Mouse (Mus musculus): ENCODE measurements around the gene Actl10.

Gene Actl10

DNA sequence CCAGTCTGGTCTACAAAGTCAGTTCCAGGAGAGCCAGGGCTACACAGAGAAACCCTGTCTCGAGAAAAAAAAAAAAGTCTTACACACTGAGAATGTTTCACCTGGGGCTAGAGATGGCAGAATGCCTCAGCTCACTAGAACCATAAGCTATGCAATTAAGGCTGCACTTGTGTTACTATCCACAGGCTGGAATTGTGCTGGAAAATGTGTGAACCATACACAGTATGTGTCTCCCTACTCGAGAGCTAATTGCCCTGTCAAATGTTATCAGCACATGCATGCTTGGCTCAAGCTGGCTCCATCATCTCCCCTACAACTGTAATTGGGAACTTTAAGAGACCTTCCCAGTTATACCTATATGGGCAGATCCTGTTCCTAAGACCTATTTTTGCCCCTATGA lies 639 bp upstream of the Actl10 start:
- no peak for DNase-seq (ENCODE audit: low spot score in 2 of 2)

DNA sequence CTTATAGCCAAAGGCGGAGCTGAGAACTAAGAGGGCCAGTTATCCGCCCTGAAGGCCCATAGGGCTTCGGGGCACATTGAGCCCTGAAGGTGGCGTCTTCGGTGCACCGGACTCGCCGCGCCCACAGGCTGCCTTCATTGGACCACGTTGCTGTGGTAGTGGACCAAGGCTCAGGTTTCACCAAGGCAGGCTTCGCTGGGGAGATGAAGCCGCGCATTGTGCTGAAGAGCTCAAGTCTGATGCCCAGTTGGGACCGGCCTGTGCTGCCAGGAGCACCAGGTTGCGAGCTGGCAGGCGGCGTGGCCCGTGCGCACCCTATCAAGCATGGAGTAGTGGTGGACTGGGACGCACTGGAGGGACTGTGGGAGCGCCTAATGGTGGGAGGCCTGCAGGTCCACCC lies 351 bp downstream of the Actl10 start:
- DNase-seq (ENCODE audit: low spot score in 2 of 2), result no peak

DNA sequence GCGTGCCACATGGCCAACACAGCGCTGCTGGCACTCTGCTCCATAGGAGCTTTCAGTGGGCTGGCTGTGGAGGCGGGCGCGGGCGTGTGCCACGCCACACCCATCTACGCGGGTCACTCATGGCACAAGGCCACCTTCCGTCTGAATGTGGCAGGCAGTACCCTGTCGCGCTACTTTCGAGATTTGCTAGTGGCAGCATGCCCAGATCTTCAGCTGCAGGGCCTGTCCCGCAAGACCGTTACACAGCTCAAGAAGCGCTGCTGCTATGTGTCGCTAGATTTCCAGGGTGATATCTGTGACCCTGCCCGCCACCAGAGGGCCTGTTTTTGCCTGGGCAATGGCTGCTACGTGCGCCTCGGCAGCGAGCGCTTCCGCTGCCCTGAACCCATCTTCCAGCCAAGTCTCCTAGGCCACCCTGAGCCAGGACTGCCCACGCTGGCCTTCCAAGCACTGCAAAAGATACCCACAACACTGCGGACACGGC lies 890 bp downstream of the Actl10 start:
- peak; percentile 52 to 63 for DNase-seq (ENCODE audit: low spot score in 2 of 2)

DNA sequence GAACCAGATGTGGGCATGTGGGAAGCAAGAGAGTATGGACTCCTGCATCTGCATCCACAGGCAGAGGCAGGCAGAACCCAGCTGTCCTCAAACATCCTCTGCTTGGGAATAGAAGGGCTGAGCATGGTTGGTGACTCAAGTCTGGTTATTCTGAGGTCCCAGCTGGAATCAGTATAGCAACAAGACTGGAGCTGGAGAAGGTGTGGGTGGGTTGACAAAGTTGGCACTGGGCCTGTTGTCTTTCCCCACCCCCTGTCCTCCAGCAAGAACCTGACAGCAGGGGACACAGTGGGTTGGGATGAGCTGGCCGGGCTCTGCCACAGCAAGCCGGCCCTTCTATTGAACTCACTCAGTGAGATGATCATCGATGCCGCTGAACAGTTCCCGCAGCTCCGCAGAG lies 3.7 kb downstream of the Actl10 start:
- DNase-seq (ENCODE audit: low spot score in 2 of 2), result no peak

DNA sequence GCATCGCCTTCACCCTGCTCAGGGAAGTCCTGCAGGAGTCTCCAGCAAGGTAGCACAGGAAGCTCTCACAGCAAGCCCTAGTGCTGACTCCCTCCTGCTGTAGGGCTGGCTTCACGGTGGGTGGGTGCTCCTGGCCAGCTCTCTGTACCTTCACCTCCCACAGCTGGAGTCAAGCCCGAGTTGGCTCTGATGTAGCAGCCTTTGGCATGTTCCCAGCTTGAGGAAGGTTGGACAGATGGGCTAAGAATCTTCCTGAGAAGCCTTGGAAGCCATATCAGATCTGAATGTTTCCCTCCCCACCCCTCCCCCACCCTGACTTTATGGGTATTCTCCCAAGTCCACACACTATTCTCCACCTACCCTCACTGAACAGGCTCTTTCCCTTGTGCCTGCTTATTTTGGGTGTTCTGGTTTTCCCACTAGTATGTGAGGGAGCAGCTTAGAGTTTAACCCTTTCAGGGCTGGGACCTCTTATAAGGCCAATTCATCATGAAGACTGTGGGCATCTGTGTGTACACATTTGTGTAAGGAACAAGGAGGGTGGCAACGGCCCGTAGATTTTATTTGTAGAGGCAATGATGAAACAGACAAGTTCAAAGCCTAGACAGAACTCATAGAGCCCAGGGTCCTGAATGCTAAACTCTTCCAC lies 5.7 kb downstream of the Actl10 start:
- DNase-seq (ENCODE audit: low spot score in 2 of 2), result no peak

DNA sequence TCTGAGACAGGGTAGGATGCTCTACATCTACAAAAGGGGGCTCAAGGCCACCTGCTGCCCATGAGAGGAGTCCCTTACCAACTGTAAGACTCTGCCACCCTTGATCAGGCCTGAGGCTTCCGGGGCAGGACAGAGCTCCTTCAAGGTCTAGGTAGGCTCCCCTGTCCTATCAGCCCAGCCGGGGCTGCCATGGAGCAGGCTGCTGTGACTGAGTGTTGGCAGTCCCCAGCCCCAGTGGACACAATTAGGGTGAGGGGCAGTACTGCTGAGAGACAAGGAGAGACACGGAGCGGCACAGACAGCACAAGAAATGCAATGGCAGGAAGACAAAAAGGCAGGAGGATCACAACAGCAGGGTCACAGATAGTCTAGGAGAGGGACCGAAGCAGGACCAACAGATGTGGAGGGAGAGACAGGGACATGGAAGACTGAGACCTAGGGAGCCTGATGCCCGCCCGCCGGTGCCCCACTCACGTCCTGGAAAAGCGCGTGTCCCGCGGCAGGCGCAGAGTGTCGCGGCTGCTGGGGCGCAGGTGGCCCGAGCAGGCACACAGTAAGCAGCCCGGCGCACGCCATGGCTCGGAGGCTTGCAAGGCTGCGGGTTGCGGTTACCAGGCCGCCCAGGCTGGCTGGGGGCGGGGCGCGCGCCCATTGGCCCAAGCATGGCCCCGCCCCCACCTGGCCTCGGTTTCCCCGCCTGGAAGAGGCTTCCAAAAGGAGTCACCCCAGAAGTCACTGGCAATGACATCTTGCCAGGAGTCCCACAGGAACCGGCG lies 6.9 kb downstream of the Actl10 start, which contains the start of gene Necab3:
TSS of gene Necab3 (minus strand) at position 627 of the 776 bp plus-strand sequence.
- peak in 1 of 2 experiments; percentile 35 for DNase-seq (ENCODE audit: low spot score in 2 of 2)

DNA sequence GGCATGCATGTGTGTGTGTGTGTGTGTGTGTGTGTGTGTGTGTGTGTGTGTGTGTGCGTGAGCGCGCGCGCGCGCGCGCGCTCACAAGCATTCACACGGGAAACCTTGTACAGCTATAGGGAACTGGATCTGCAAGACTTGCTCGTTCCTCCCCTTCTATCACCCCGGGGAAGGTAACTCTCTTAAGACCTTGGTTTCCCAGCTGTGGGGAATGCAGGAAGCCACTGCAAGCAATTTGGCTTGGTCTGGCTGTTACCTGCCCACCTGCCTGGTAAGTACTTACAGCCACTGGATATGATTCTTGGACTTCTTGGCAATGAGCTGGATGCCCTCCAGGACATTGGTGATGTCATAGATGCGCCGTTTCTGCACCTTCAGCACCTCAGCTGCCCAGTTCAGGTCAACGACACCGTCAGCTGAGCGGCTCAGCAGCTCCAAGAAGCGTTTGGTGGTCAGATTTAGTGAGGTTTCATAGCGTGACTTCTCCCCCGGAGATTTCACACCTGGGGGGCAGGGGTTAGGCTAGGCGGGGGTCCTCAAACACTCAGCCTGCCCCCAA lies 12.1 kb downstream of the Actl10 start:
- DNase-seq (ENCODE audit: low spot score in 2 of 2), result no peak

DNA sequence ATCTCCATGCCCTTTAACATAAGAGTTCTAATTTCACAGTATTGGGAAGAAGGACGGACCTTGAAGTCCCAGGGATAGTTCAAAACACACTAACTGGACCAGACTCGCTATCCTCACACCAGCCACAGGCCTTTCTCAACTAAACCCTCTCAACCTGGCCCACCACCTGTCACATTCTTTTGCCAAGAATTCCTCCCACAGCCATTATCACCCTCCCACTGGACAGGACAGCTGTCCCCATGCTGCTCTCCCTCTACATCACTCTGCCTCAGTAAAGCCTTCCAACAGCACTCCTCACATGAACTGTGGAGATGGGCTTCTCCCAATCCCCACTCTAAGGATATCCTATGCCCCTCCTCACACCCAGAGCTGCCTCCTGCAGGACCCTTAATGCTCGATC lies 14.0 kb downstream of the Actl10 start:
- no peak for DNase-seq (ENCODE audit: low spot score in 2 of 2)

DNA sequence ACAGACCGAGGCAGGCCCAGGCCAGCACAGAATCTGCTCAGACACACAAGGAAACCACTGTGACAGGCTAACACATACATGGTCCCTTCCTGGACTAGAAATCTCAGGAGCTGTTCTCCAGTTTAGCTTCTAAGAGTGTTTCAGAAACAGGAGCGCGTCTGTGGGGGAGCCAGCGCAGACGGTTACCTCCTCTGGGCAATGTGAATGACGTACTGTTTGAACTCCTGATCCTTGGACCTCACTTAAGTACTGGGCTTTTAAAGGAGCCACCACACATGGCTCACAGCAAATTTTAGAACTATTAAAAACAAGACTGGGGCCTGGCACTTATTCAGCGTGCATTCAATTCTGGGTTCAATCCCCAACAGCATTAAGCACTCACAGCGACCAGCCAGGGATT lies 15.1 kb downstream of the Actl10 start:
- DNase-seq (ENCODE audit: low spot score in 2 of 2), result no peak

DNA sequence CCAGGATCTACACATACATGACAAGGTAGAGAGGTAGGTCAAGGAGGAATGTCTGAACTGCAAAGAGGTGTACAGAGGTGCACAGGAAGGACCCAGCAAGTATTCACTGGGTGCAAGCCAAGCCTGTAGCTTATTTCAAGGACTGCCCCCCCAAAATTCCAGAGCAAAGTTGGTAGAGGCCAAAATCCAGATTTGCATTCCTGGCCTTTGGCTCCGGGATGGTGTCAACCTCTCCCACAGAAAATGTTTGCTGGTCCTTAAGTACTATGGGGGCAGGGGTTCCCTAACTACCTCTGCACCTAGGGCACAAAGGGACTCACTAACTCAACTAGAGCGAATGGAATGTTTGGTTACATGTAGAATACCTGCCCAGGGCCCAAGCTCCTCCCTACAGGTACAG lies 16.2 kb downstream of the Actl10 start:
- DNase-seq (ENCODE audit: low spot score in 2 of 2), result no peak

DNA sequence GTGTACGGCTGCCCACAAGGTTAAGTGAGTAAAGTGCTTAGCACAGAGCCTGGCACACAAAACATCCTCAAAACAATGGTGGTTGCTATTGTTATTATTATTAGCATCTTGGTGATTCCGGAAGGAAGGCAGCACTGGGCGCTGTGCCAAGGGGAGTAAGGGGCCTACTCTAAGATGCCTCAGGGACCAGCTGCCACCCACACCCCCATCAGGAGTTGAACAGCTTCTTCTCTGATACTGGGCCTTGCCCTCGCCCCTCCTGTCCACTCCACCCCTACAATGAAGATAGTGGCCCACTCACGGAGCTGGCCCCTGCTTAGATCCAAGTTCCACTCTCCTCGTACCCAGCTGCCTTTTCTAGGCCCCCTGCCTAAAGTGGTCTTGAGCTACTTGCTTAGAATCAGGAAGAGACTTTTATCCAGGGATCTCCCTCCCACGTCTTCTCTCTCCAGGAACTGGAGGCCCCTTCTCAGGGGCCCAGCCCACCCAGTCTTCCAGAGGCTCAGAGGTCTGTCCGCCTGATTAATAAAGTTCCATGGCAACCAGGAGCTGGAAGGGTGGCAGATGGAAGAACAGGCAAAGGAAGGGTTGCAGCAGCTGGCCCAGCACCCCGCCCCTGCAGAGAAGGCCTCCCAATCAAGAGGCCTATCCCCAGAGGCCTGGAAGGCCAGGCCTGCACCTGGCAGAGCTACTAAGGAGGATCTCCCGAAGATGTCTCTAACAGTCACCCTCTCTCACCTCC lies 16.9 kb downstream of the Actl10 start:
- no peak for DNase-seq (ENCODE audit: low spot score in 2 of 2)

DNA sequence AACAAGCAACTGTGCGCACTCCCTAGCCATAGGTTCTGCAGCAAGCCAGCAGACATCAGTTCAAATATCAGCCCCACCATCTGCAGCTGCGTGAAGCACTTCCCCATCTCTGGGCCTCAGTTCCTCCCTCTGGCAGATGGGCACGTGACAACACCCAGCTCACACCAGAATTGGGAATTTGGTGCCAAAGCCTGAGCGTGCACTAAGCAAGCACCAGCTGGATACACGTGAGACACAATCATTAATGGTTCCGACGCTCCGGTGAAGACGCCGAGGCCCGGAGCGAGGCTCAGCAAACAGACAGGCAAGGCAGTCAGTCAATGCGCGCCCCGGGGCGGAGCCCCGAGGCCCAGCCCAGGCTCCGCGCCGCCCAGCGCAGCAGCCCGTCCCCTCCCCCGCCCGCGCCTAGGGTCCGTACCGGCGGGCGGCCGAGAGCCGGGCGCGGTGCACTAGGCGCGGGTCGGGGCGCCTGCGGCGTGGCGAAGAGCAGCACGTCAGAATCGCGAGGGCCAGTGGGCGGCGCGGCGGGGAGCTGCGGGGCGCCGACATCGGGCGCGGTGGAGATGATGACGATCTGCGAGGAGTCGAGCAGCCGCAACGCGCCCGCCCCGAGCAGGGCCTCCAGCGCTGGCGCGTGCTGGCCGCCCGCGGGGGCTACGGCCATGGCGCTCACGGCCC lies 17.6 kb downstream of the Actl10 start:
- peak; percentile 51 to 60 for DNase-seq (ENCODE audit: low spot score in 2 of 2)

DNA sequence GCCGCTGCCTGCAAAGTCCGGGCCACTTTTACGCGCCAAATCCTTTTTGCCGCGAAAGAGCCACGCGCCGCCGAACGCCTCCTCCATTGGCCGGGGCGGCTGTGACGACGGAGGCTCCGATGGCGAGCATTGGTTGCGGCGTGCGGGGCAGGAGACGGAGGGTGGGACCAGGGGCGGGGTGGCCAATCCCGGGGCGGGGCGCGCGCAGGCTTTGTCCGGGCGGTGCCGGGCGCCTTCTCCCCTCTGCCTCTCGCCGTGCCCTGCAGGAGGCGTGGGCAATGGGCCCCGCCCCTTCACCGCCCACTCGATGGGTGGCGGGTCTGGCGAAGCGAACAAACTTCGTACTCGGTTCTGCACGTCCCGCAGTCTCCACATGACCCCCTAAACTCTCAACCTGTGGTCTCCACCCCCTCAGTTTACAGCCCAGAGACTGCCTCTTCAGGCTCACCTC lies 18.3 kb downstream of the Actl10 start, which contains the start of gene E2f1:
TSS of gene E2f1 (minus strand) at position 57 of the 451 bp plus-strand sequence.
- DNase-seq (ENCODE audit: low spot score in 2 of 2), result peak; percentile 93 to 94

DNA sequence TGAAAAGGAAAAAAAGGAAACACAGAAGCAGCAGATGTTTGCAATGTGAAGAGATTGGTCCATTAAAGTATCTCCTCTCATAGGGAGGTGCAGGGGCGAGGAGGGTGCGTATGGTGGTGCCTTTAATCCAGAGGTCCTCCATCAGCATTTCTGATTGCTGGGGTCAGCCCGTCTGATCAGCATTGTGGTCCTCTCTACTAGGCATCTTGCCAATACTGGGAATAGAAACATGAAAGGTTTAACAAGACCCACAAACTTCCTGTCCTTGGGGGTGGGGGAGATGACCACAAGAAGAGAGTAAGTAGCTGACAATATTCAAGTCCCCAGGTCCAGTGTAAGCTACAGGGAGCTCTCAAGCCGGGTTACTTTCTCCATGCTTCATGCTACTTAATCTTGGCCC lies 19.1 kb downstream of the Actl10 start:
- no peak for DNase-seq (ENCODE audit: low spot score in 2 of 2)

DNA sequence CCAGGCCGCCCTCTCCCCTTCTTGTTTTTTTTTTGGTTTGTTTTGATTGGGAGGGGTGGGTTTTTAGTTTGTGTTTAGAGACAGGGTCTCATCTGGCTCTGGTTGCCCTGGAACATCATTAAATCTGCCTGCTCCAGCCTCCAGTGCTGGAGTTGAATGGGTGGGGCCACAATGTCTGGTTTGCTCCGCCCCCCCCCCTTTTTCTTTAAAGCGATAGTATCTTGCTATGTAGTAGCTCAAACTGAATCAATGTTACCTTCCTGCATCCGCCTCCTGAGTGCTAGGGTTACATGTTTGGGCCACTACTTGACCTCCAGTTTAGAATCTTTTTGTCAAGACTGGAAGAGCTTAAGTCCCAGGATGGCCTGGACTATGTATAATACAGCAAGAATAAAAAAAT lies 19.7 kb downstream of the Actl10 start:
- DNase-seq (ENCODE audit: low spot score in 2 of 2), result no peak

DNA sequence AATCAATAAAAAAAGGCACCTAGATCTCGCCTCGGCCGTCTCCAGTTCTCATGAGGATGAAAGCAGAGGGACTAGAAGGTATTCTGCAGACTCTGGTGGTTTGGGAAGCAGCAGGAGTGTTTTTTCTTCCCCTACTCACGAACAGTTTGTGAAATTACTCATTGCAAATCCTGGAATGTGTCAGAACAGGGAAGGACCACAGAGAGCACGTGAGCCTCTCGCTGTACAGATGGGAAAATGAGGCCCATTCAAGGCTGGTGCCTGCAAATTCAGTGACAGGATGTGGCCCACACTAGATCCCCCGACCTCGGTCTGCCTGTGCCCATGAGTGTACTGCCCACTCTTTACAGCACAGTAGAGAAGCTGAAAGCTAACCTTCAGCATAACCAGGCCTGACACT lies 20.4 kb downstream of the Actl10 start:
- no peak for DNase-seq (ENCODE audit: low spot score in 2 of 2)

DNA sequence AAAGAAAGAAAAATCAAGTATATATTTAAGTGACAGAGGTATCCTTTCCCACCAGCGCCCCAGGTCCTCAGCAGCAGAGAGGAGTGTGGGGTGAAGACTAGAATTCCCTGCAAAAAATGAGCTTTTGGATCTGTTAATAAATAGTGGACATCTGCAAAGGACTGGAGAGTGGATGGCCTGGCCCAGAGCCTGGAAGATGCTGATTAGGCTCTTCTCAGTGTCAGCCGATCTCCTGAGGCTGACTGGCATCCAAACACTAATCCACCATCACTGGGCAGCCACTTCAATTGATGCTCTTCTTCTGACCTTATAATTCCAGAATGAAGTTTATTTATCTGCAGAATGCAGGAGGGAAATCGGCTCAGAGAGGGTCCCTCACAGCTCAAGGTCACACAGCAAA lies 21.4 kb downstream of the Actl10 start:
- DNase-seq (ENCODE audit: low spot score in 2 of 2), result no peak

DNA sequence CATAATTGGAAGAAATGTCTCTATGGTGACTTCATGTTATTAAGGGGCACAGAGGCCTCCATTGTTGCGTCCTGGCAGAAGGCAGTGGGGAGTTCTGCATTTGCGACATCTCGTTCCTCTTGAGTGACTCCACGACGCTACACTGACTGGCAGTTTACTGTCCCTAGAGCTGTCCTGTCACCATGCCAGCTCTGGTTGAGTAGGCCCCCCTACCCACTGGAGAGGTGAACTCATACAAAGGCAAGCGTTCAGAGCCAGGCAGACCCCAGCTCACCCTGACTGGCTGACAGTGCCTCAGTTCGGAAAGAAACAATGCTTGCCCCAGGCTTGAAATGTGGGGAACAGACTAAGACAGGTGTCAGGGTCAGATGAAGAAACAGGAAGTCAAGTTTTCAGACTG lies 22.7 kb downstream of the Actl10 start:
- DNase-seq (ENCODE audit: low spot score in 2 of 2), result peak in 1 of 2 experiments; percentile 17

DNA sequence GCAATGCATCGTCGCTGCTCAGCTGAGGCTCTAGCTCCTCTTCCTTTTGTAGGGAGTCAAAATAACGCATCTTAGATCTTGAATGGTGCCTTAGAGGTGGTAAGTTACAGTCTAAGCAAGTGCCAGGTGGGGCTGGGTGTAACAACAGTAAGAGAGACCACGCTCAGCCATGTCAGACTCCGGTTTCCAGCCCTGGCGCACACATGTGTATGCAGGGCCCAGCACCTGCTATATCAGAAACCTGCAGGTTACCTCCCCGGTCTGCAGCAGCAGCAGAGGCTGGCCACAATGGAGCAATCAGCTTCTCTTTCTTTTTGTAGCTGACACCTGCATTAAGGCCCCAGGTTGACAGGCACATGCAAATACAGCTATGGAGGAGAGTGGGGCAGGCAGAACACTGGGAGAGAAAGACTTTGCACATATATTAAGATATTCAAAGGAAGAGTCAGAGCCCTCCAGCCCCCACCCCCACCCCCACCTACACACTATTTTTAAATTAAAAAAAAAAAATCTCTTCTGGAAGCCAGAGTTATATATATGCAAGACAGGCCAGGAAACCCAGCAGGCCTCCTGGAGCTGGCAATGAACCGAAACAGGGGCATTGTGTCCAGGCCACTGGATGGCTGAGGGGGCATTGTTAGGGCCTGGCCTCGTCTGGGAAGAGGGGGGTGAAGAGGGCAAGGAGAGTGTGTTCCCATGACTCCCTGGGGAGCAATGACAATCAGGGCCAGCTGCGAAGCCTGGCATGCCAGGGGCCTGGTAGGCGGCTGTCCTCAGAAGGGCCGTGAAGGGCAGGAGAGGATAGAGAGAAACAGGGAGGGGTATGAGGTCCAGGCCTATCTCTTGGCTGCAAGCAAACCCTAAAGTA lies 25.5 kb downstream of the Actl10 start:
- DNase-seq (ENCODE audit: low spot score in 2 of 2), result no peak

DNA sequence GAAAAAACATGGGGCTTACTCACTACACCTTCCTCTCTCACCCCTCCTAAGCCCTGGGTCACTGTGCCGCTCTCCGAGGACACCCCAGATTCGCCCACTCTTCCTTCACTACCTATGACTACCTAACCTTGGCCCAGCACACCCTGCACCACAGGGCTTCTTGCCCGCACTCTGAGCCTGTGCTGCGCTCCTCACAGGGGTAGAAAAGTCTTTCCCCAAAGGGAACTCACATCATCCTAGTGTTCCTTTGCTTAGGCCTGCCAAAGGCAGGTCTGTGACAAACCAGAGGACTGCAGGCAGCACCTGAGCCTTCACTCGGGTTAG lies 26.1 kb downstream of the Actl10 start:
- DNase-seq (ENCODE audit: low spot score in 2 of 2), result no peak

DNA sequence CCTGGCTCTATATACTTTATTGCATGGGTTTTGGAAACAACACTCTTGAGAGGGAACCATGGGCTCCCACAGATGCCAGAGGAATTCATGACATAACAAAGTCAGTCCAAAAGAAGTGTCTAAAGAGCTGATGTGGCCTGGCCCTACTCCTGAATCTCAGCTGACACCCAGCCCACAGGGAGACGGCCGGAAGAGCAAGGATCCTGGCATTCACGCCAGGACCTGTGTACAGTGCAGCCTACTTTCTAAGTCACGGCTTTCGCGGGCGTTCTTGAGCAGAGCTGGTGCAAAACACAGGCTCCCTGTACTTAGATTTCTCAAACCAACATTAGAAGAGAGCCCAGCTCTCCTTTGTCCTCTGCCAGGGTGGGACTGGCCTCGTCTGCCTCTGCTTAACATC lies 29.0 kb downstream of the Actl10 start:
- no peak for DNase-seq (ENCODE audit: low spot score in 2 of 2)

All from spleen, postnatal 14 days (tissue).